In genomic region chr15:82795936-82796440, GRCm38 (mm10) we compare ENCODE assay signal across 34 mouse cellular contexts. TPM values are rescaled to one million over a fixed set of nuclear protein-coding genes. Genes with fewer than 3 reads are reported as not detected.
DNase-seq lines count a peak whose midpoint lies in the region; ATAC-seq and TF ChIP-seq lines count a peak whose summit lies in the region.
"Had no signal": no experiment of that assay in that cellular context is flagged by ENCODE, and none has a peak within 500 bp of the region (broad histone marks: within the 10 kb centered on the region; RNA-seq: fewer than 3 reads in every experiment).

No protein-coding gene starts in this region.

- peaks cover 13% of the 10 kb centered on the region for H3K79me2 ChIP-seq in liver, adult 2 months (ENCODE audit: control insufficient read depth, insufficient read depth, low read length)

- no peak for ATAC-seq in liver, embryonic 12.5 days
- peak; percentile 65 for ATAC-seq in liver, postnatal 0 days
- ATAC-seq: CD4-positive, CD25-positive, alpha-beta regulatory T cell, adult 4 months; forebrain, embryonic 13.5 days; forebrain, embryonic 16.5 days; hindbrain, embryonic 16.5 days had no signal

- no peak overlapping the region for H3K4me3 ChIP-seq in liver, adult 2 months (ENCODE audit: insufficient read depth, low read depth, low read length)
- H3K4me3 ChIP-seq in liver, embryonic 12.5 days, result no peak overlapping the region
- H3K4me3 ChIP-seq in testis, adult 2 months (ENCODE audit: control insufficient read depth, low read depth, low read length), result peak overlapping the region; percentile 48; the same call in 1 of the 2 replicates
- H3K4me3 ChIP-seq in liver, postnatal 0 days (ENCODE audit: low read depth, low read length), result no peak overlapping the region
- H3K4me3 ChIP-seq in cerebellum, adult 2 months (replicated peaks; ENCODE audit: insufficient read depth, low read depth, low read length), result no peak overlapping the region
- H3K4me3 ChIP-seq: forebrain, embryonic 10.5 days; forebrain, embryonic 13.5 days; hindbrain, embryonic 10.5 days; hindbrain, embryonic 13.5 days had no signal

- peak overlapping the region; percentile 78 for H3K27ac ChIP-seq in liver, adult 2 months (replicated peaks; ENCODE audit: insufficient read depth, low read depth, low read length)
- no peak overlapping the region for H3K27ac ChIP-seq in liver, embryonic 12.5 days
- no peak overlapping the region for H3K27ac ChIP-seq in testis, adult 2 months (ENCODE audit: control insufficient read depth, insufficient read depth, low read depth, low read length)
- H3K27ac ChIP-seq in liver, postnatal 0 days (ENCODE audit: low read depth), result peak overlapping the region; percentile 97
- no peak overlapping the region for H3K27ac ChIP-seq in cerebellum, adult 2 months (ENCODE audit: insufficient read depth, low read length)
- H3K27ac ChIP-seq: forebrain, embryonic 10.5 days; forebrain, embryonic 13.5 days; hindbrain, embryonic 10.5 days; hindbrain, embryonic 13.5 days had no signal

- no peak overlapping the region for H3K9ac ChIP-seq in liver, adult 2 months (ENCODE audit: low read depth, low read length)
- no peak overlapping the region for H3K9ac ChIP-seq in liver, embryonic 12.5 days
- H3K9ac ChIP-seq in liver, postnatal 0 days (replicated peaks), result no peak overlapping the region
- H3K9ac ChIP-seq: forebrain, embryonic 13.5 days; hindbrain, embryonic 13.5 days had no signal

- no peak overlapping the region for H3K4me2 ChIP-seq in liver, embryonic 12.5 days
- no peak overlapping the region for H3K4me2 ChIP-seq in liver, postnatal 0 days (ENCODE audit: low read depth, low read length)
- H3K4me2 ChIP-seq: forebrain, embryonic 13.5 days; heart, embryonic 11.5 days; hindbrain, embryonic 13.5 days had no signal

- H3K27me3 ChIP-seq in liver, adult 2 months (ENCODE audit: control insufficient read depth, insufficient read depth, low read length), result no peaks in the 10 kb centered on the region
- no peaks in the 10 kb centered on the region for H3K27me3 ChIP-seq in liver, embryonic 12.5 days (replicated peaks)
- no peaks in the 10 kb centered on the region for H3K27me3 ChIP-seq in testis, adult 2 months (ENCODE audit: control insufficient read depth, insufficient read depth, low read length)
- no peaks in the 10 kb centered on the region for H3K27me3 ChIP-seq in liver, postnatal 0 days (ENCODE audit: insufficient read depth, low read length)
- H3K27me3 ChIP-seq in cerebellum, adult 2 months (ENCODE audit: control insufficient read depth, insufficient read depth, low read length), result no peaks in the 10 kb centered on the region
- H3K27me3 ChIP-seq: forebrain, embryonic 13.5 days; hindbrain, embryonic 13.5 days had no signal

- no peak for TF ChIP-seq CTCF in liver, adult 2 months (IDR thresholded peaks at IDR 0.05; ENCODE audit: low read depth, low read length)
- no peak for TF ChIP-seq CTCF in testis, adult 2 months (IDR thresholded peaks at IDR 0.05; ENCODE audit: control insufficient read depth, insufficient read depth, insufficient replicate concordance, low read depth, low read length)
- no peak for TF ChIP-seq CTCF in liver, postnatal 0 days (IDR thresholded peaks at IDR 0.05; ENCODE audit: low read depth)
- TF ChIP-seq CTCF in cerebellum, adult 2 months (IDR thresholded peaks at IDR 0.05; ENCODE audit: borderline replicate concordance, insufficient read depth, low read depth, low read length), result no peak

- TF ChIP-seq POLR2A in liver, adult 2 months (IDR thresholded peaks at IDR 0.05; ENCODE audit: extremely low read depth, insufficient read depth, low read length), result no peak
- TF ChIP-seq POLR2A in testis, adult 2 months (IDR thresholded peaks at IDR 0.05; ENCODE audit: control insufficient read depth, low read depth, low read length), result no peak
- no peak for TF ChIP-seq POLR2A in cerebellum, adult 2 months (IDR thresholded peaks at IDR 0.05; ENCODE audit: borderline replicate concordance, insufficient read depth, low read length)

- DNase-seq in liver, adult 2 months (ENCODE audit: extremely low read depth, low read depth, low spot score), result peak; percentile 99
- no peak for DNase-seq in testis, postnatal 10 days (ENCODE audit: low spot score)
- DNase-seq in liver, postnatal 0 days, result peak; percentile 42
- no peak for DNase-seq in cerebellum, adult 2 months
- no peak for DNase-seq in embryo, embryonic 10 days (ENCODE audit: low spot score)
- DNase-seq: adrenal gland, adult 2 months; adrenal gland, postnatal 14 days; cerebellum, adult 11 months; cerebellum, adult 8-10 months; cerebellum, postnatal 10 days; cerebellum, postnatal 36 days; gastrocnemius, postnatal 10 days; gastrocnemius, postnatal 36 days; heart, postnatal 36 days had no signal

- TF ChIP-seq EP300 in liver, postnatal 0 days (IDR thresholded peaks at IDR 0.05; ENCODE audit: low read depth), result peak; percentile 39; the same call in 1 of the 2 replicates

- no peaks in the 10 kb centered on the region for H3K9me3 ChIP-seq in liver, embryonic 12.5 days (replicated peaks)
- H3K9me3 ChIP-seq in liver, postnatal 0 days (ENCODE audit: low read length), result no peaks in the 10 kb centered on the region
- H3K9me3 ChIP-seq: forebrain, embryonic 10.5 days; forebrain, embryonic 13.5 days; hindbrain, embryonic 10.5 days; hindbrain, embryonic 13.5 days had no signal

- WGBS in liver, adult 2 months, result 10% methylated on average over 3 of the region's 3 CpGs
- 58% methylated on average over 3 of the region's 3 CpGs for WGBS in liver, embryonic 12.5 days (ENCODE audit: insufficient replicate concordance)
- WGBS in liver, postnatal 0 days (ENCODE audit: insufficient replicate concordance), result 41% methylated on average over 3 of the region's 3 CpGs
- whole genome bisulfite sequencing in cerebellum, adult 2 months, result 77% methylated on average over 3 of the region's 3 CpGs

- H3K4me1 ChIP-seq in liver, adult 2 months (ENCODE audit: control insufficient read depth, insufficient read depth, low read length), result peaks cover 29% of the 10 kb centered on the region
- H3K4me1 ChIP-seq in liver, embryonic 12.5 days, result no peaks in the 10 kb centered on the region; the same call in 1 of the 2 replicates
- peaks cover 6% of the 10 kb centered on the region; the same call in 1 of the 2 replicates for H3K4me1 ChIP-seq in testis, adult 2 months (ENCODE audit: control insufficient read depth, insufficient read depth, low read length)
- peaks cover 7% of the 10 kb centered on the region; the same call in 1 of the 2 replicates for H3K4me1 ChIP-seq in liver, postnatal 0 days (ENCODE audit: insufficient read depth)
- H3K4me1 ChIP-seq in cerebellum, adult 2 months (ENCODE audit: control insufficient read depth, insufficient read depth, low read length), result no peaks in the 10 kb centered on the region
- H3K4me1 ChIP-seq: forebrain, embryonic 10.5 days; forebrain, embryonic 13.5 days; hindbrain, embryonic 10.5 days; hindbrain, embryonic 13.5 days had no signal

- H3K36me3 ChIP-seq in liver, adult 2 months (ENCODE audit: control insufficient read depth, insufficient read depth, low read length), result peaks cover 10% of the 10 kb centered on the region
- no peaks in the 10 kb centered on the region for H3K36me3 ChIP-seq in liver, embryonic 12.5 days
- H3K36me3 ChIP-seq in testis, adult 2 months (ENCODE audit: control insufficient read depth, insufficient read depth, low read length), result no peaks in the 10 kb centered on the region
- peaks cover 5% of the 10 kb centered on the region; the same call in 1 of the 2 replicates for H3K36me3 ChIP-seq in liver, postnatal 0 days (replicated peaks; ENCODE audit: insufficient read depth, low read length)
- H3K36me3 ChIP-seq: forebrain, embryonic 10.5 days; hindbrain, embryonic 10.5 days; hindbrain, embryonic 13.5 days had no signal

RNA-seq across cellular contexts. Expression of gene Cyp2d26, which starts 1.9 kb away (rescaled TPM):
- total RNA-seq in liver, adult 2 months (2014; rRNA removed), result 1,175 and 1,183 TPM in 2 replicates
- 1,819 and 2,020 TPM in 2 replicates for polyA plus RNA-seq in liver, adult 2 months (2012; rRNA removed)
- polyA plus RNA-seq in liver, embryonic 12.5 days (2016; fragmentation: Nextera tagmentation; extraction: Ambion mirVana), result 2.7 and 3.9 TPM in 2 replicates
- 28.8 and 33.4 TPM in 2 replicates for polyA plus RNA-seq in testis, adult 2 months (2012; rRNA removed)
- polyA plus RNA-seq in liver, postnatal 0 days (2015; fragmentation: Nextera tagmentation; extraction: Ambion mirVana), result 615 and 644 TPM in 2 replicates
- 0.10 and 0.16 TPM in 2 replicates for polyA plus RNA-seq in cerebellum, adult 2 months (2012; rRNA removed)
- total RNA-seq: gastrocnemius, postnatal 36 days; granulocyte monocyte progenitor cell, adult 5-6 weeks; heart, adult 8-10 months; heart, postnatal 36 days; MEL had no signal
- polyA plus RNA-seq: C2C12; embryonic facial prominence, embryonic 11.5 days; embryonic facial prominence, embryonic 14.5 days; forebrain, embryonic 10.5 days; forebrain, embryonic 16.5 days; heart, embryonic 11.5 days; heart, embryonic 14.5 days; heart, postnatal 0 days; hindbrain, embryonic 10.5 days; hindbrain, embryonic 13.5 days; hindbrain, embryonic 16.5 days had no signal

RNA-seq across cellular contexts. Expression of gene Cyp2d40, which starts 32.0 kb away (rescaled TPM):
- total RNA-seq in liver, adult 2 months (2014; rRNA removed), result 44.7 and 107 TPM in 2 replicates
- polyA plus RNA-seq in liver, adult 2 months (2012; rRNA removed), result 144 and 145 TPM in 2 replicates
- not detected in 2 replicates for polyA plus RNA-seq in liver, embryonic 12.5 days (2016; fragmentation: Nextera tagmentation; extraction: Ambion mirVana)
- not detected in 2 replicates for polyA plus RNA-seq in testis, adult 2 months (2012; rRNA removed)
- polyA plus RNA-seq in liver, postnatal 0 days (2015; fragmentation: Nextera tagmentation; extraction: Ambion mirVana), result 0.83 and 1.3 TPM in 2 replicates
- not detected in 2 replicates for polyA plus RNA-seq in cerebellum, adult 2 months (2012; rRNA removed)
- total RNA-seq: gastrocnemius, adult 18-20 months; gastrocnemius, postnatal 10 days; gastrocnemius, postnatal 36 days; granulocyte monocyte progenitor cell, adult 5-6 weeks; heart, adult 8-10 months; heart, postnatal 36 days; MEL had no signal
- polyA plus RNA-seq: C2C12; CD4-positive, CD25-positive, alpha-beta regulatory T cell, adult 4 months; cortical plate, adult 2 months; embryonic facial prominence, embryonic 11.5 days; embryonic facial prominence, embryonic 14.5 days; forebrain, embryonic 10.5 days; forebrain, embryonic 13.5 days; forebrain, embryonic 16.5 days; heart, embryonic 11.5 days; heart, embryonic 14.5 days; heart, postnatal 0 days; hindbrain, embryonic 10.5 days; hindbrain, embryonic 13.5 days; hindbrain, embryonic 16.5 days had no signal

Comparison
In these comparisons a context has a peak if more than half of its experiments do, and no peak if none do; other contexts are left out.
1. H3K27ac ChIP-seq: peak in liver, adult 2 months (single experiment) and liver, postnatal 0 days (single experiment); none in liver, embryonic 12.5 days (single experiment), testis, adult 2 months (single experiment) and cerebellum, adult 2 months (single experiment).
2. RNA of gene Cyp2d26, which starts 1.9 kb away (polyA plus RNA-seq): 1,819 to 2,020 TPM in liver, adult 2 months and 615 to 644 TPM in liver, postnatal 0 days; 28.8 to 33.4 TPM in testis, adult 2 months, 2.7 to 3.9 TPM in liver, embryonic 12.5 days and 0.10 to 0.16 TPM in cerebellum, adult 2 months; every median in the first group is over 10 times any median in the second.
3. RNA of gene Cyp2d40, which starts 32.0 kb away (polyA plus RNA-seq): 144 to 145 TPM in liver, adult 2 months; 0.83 to 1.3 TPM in liver, postnatal 0 days, not detected in testis, adult 2 months, not detected in liver, embryonic 12.5 days and not detected in cerebellum, adult 2 months; every median in the first group is over 10 times any median in the second.
4. DNase-seq: peak in liver, adult 2 months (single experiment) and liver, postnatal 0 days (single experiment); none in testis, postnatal 10 days (single experiment), cerebellum, adult 2 months (0 of 2) and embryo, embryonic 10 days (single experiment).